Comparison of ENCODE assay signal across 8 mouse cellular contexts in genomic region chr11:70650322-70651175, GRCm38 (mm10). TPM values are rescaled to one million over a fixed set of nuclear protein-coding genes. Genes with fewer than 3 reads are reported as not detected.
DNase-seq lines count a peak whose midpoint lies in the region; ATAC-seq and TF ChIP-seq lines count a peak whose summit lies in the region.

No protein-coding gene starts in this region.

- peak overlapping the region; percentile 16; the same call in 1 of the 2 replicates for H3K4me2 ChIP-seq in kidney, postnatal 0 days (ENCODE audit: low read length)
- no peak overlapping the region for H3K4me2 ChIP-seq in heart, postnatal 0 days (ENCODE audit: low read depth, low read length)
- H3K4me2 ChIP-seq in neural tube, embryonic 13.5 days: 0 out of 2 replicates have a peak overlapping the region, but pooled peaks have one; percentile 1

- no peak overlapping the region for H3K27ac ChIP-seq in kidney, postnatal 0 days
- H3K27ac ChIP-seq in ES-E14 (ENCODE audit: insufficient read depth, low read depth, low read length, poor library complexity, severe bottlenecking): no peak overlapping the region; the same call in 1 of the 2 replicates
- no peak overlapping the region for H3K27ac ChIP-seq in heart, postnatal 0 days (ENCODE audit: low read depth)
- no peak overlapping the region for H3K27ac ChIP-seq in neural tube, embryonic 13.5 days (replicated peaks)

- no peak overlapping the region for H3K4me3 ChIP-seq in kidney, postnatal 0 days (replicated peaks; ENCODE audit: low read depth, low read length)
- no peak overlapping the region for H3K4me3 ChIP-seq in ES-E14 (ENCODE audit: insufficient read depth in 1 of 2, low read depth in 1 of 2, low read length in 2 of 2, poor library complexity in 1 of 2, severe bottlenecking in 1 of 2)
- no peak overlapping the region for H3K4me3 ChIP-seq in heart, postnatal 0 days (ENCODE audit: low read depth, low read length)
- H3K4me3 ChIP-seq in neural tube, embryonic 13.5 days: 0 out of 2 replicates have a peak overlapping the region, but pooled peaks have one; percentile 1

- no peaks in the 10 kb centered on the region for H3K27me3 ChIP-seq in kidney, postnatal 0 days (ENCODE audit: insufficient read depth, low read length)
- H3K27me3 ChIP-seq in heart, postnatal 0 days (ENCODE audit: control insufficient read depth, insufficient read depth, low read length): no peaks in the 10 kb centered on the region
- H3K27me3 ChIP-seq in neural tube, embryonic 13.5 days: no peaks in the 10 kb centered on the region

- 0 out of 2 replicates have a peak, but pooled peaks have one; percentile 17 for TF ChIP-seq EP300 in heart, postnatal 0 days (IDR thresholded peaks at IDR 0.05; ENCODE audit: low read depth)

- peak; percentile 5 for DNase-seq in kidney, postnatal 0 days (ENCODE audit: low spot score)
- no peak for DNase-seq in kidney, adult 9 months
- DNase-seq in ES-E14 (ENCODE audit: low read depth, low spot score): no peak
- no peak for DNase-seq in heart, postnatal 0 days (ENCODE audit: low spot score)
- no peak for DNase-seq in ovary, postnatal 36 days (ENCODE audit: low spot score)
- no peak for DNase-seq in embryo, embryonic 10 days (ENCODE audit: low spot score)
- no peak for DNase-seq in left cerebral cortex, adult 11 months (ENCODE audit: low spot score)

- H3K4me1 ChIP-seq in kidney, postnatal 0 days (replicated peaks; ENCODE audit: insufficient read depth, low read length): peaks cover 16% of the 10 kb centered on the region; the same call in 1 of the 2 replicates
- H3K4me1 ChIP-seq in ES-E14 (ENCODE audit: control insufficient read depth in 2 of 2, insufficient read depth in 2 of 2, low read length in 2 of 2, poor library complexity in 1 of 2): peaks cover 0 to 5% of the 10 kb centered on the region in 2 experiments; a peak in 2 of 4 replicates
- peaks cover 9% of the 10 kb centered on the region for H3K4me1 ChIP-seq in heart, postnatal 0 days (ENCODE audit: control insufficient read depth, insufficient read depth)
- H3K4me1 ChIP-seq in neural tube, embryonic 13.5 days (replicated peaks): peaks cover 64% of the 10 kb centered on the region

- no peak for ATAC-seq in kidney, postnatal 0 days (replicated peaks; ENCODE audit: low FRiP score, low read depth)
- ATAC-seq in heart, postnatal 0 days (ENCODE audit: insufficient read depth, low read depth): no peak
- no peak for ATAC-seq in neural tube, embryonic 13.5 days (ENCODE audit: low read depth)

- peaks cover 38% of the 10 kb centered on the region for H3K36me3 ChIP-seq in kidney, postnatal 0 days (ENCODE audit: insufficient read depth, low read length)
- H3K36me3 ChIP-seq in ES-E14 (ENCODE audit: control insufficient read depth, insufficient read depth, low read length, poor library complexity, severe bottlenecking): peaks cover 48% of the 10 kb centered on the region
- peaks cover 44% of the 10 kb centered on the region for H3K36me3 ChIP-seq in heart, postnatal 0 days (replicated peaks; ENCODE audit: control insufficient read depth, insufficient read depth, low read length)
- H3K36me3 ChIP-seq in neural tube, embryonic 13.5 days: peaks cover 44% of the 10 kb centered on the region

- no peak for TF ChIP-seq CTCF in kidney, postnatal 0 days (IDR thresholded peaks at IDR 0.05; ENCODE audit: low read depth)
- no peak for TF ChIP-seq CTCF in heart, postnatal 0 days (IDR thresholded peaks at IDR 0.05; ENCODE audit: low read depth)

- 72% methylated on average over 12 of the region's 12 CpGs for WGBS in kidney, postnatal 0 days
- 66% methylated on average over 12 of the region's 12 CpGs for WGBS in heart, postnatal 0 days
- 78% methylated on average over 12 of the region's 12 CpGs for WGBS in neural tube, embryonic 13.5 days

- in situ Hi-C loops in ES-E14 (cut with MboI; ENCODE audit: low sequenced_read_pairs in 2 of 2, unreplicated experiment in 2 of 2): no loop called here

- H3K9me3 ChIP-seq in kidney, postnatal 0 days (replicated peaks; ENCODE audit: low read length): no peaks in the 10 kb centered on the region
- no peaks in the 10 kb centered on the region for H3K9me3 ChIP-seq in ES-E14 (ENCODE audit: control insufficient read depth, insufficient read depth, low read depth, low read length)
- H3K9me3 ChIP-seq in heart, postnatal 0 days (replicated peaks; ENCODE audit: control insufficient read depth, low read length): no peaks in the 10 kb centered on the region
- no peaks in the 10 kb centered on the region for H3K9me3 ChIP-seq in neural tube, embryonic 13.5 days

- no peak overlapping the region for H3K9ac ChIP-seq in kidney, postnatal 0 days (ENCODE audit: low read depth, low read length)
- no peak overlapping the region for H3K9ac ChIP-seq in ES-E14 (ENCODE audit: insufficient read depth, low read depth, low read length, poor library complexity, severe bottlenecking)
- H3K9ac ChIP-seq in heart, postnatal 0 days (replicated peaks; ENCODE audit: low read depth, low read length): no peak overlapping the region
- no peak overlapping the region for H3K9ac ChIP-seq in neural tube, embryonic 13.5 days

TF ChIP-seq in ES-E14, 5 proteins besides CTCF, POLR2A, EP300 and RAD21:
- peak; percentile 88 for TF ChIP-seq ZNF384 (IDR thresholded peaks at IDR 0.05; ENCODE audit: low read depth, low read length)
- TF ChIP-seq MAFK (IDR thresholded peaks at IDR 0.05; ENCODE audit: insufficient read depth, low read depth, low read length): no peak
- TF ChIP-seq ZC3H11A (IDR thresholded peaks at IDR 0.05; ENCODE audit: borderline replicate concordance, low read depth, low read length): no peak
- TF ChIP-seq CHD2 (IDR thresholded peaks at IDR 0.05; ENCODE audit: low read depth, low read length): no peak

RNA-seq across cellular contexts. Expression of gene Slc25a11, which starts 3.3 kb away (rescaled TPM):
- 227 and 239 TPM in 2 replicates for polyA plus RNA-seq in kidney, postnatal 0 days (2015; fragmentation: Nextera tagmentation; extraction: Ambion mirVana)
- 84.5 and 97.4 TPM in 2 replicates for total RNA-seq in ES-E14 (2012; rRNA removed)
- total RNA-seq in heart, postnatal 0 days (2014; rRNA removed; ENCODE audit: low replicate concordance): 530 and 532 TPM in 2 replicates
- 446 and 451 TPM in 2 replicates for polyA plus RNA-seq in heart, postnatal 0 days (2015; fragmentation: Nextera tagmentation; extraction: Ambion mirVana)
- 150 and 153 TPM in 2 replicates for polyA plus RNA-seq in neural tube, embryonic 13.5 days (2015; fragmentation: Nextera tagmentation; extraction: Ambion mirVana)

RNA-seq across cellular contexts. Expression of gene Rnf167, which starts 3.5 kb away (rescaled TPM):
- polyA plus RNA-seq in kidney, postnatal 0 days (2015; fragmentation: Nextera tagmentation; extraction: Ambion mirVana): 109 and 113 TPM in 2 replicates
- 113 and 157 TPM in 2 replicates for total RNA-seq in ES-E14 (2012; rRNA removed)
- 48.3 and 66.3 TPM in 2 replicates for total RNA-seq in heart, postnatal 0 days (2014; rRNA removed; ENCODE audit: low replicate concordance)
- polyA plus RNA-seq in heart, postnatal 0 days (2015; fragmentation: Nextera tagmentation; extraction: Ambion mirVana): 61.8 and 62.5 TPM in 2 replicates
- 101 and 106 TPM in 2 replicates for polyA plus RNA-seq in neural tube, embryonic 13.5 days (2015; fragmentation: Nextera tagmentation; extraction: Ambion mirVana)

RNA-seq across cellular contexts. Expression of gene Pfn1, which starts 3.9 kb away (rescaled TPM):
- 1,513 and 1,569 TPM in 2 replicates for polyA plus RNA-seq in kidney, postnatal 0 days (2015; fragmentation: Nextera tagmentation; extraction: Ambion mirVana)
- 474 and 732 TPM in 2 replicates for total RNA-seq in ES-E14 (2012; rRNA removed)
- total RNA-seq in heart, postnatal 0 days (2014; rRNA removed; ENCODE audit: low replicate concordance): 924 and 959 TPM in 2 replicates
- polyA plus RNA-seq in heart, postnatal 0 days (2015; fragmentation: Nextera tagmentation; extraction: Ambion mirVana): 903 and 932 TPM in 2 replicates
- 970 and 979 TPM in 2 replicates for polyA plus RNA-seq in neural tube, embryonic 13.5 days (2015; fragmentation: Nextera tagmentation; extraction: Ambion mirVana)

RNA-seq across cellular contexts. Expression of gene Eno3, which starts 6.5 kb away (rescaled TPM):
- 9.7 and 10.0 TPM in 2 replicates for polyA plus RNA-seq in kidney, postnatal 0 days (2015; fragmentation: Nextera tagmentation; extraction: Ambion mirVana)
- 21.1 and 31.7 TPM in 2 replicates for total RNA-seq in ES-E14 (2012; rRNA removed)
- total RNA-seq in heart, postnatal 0 days (2014; rRNA removed; ENCODE audit: low replicate concordance): 1,315 and 1,376 TPM in 2 replicates
- 1,204 and 1,224 TPM in 2 replicates for polyA plus RNA-seq in heart, postnatal 0 days (2015; fragmentation: Nextera tagmentation; extraction: Ambion mirVana)
- 9.4 and 14.9 TPM in 2 replicates for polyA plus RNA-seq in neural tube, embryonic 13.5 days (2015; fragmentation: Nextera tagmentation; extraction: Ambion mirVana)

RNA-seq across cellular contexts. Expression of gene Gp1ba, which starts 11.6 kb away (rescaled TPM):
- polyA plus RNA-seq in kidney, postnatal 0 days (2015; fragmentation: Nextera tagmentation; extraction: Ambion mirVana): 0.16 and 0.19 TPM in 2 replicates
- total RNA-seq in ES-E14 (2012; rRNA removed): 0.45 and 0.85 TPM in 2 replicates
- total RNA-seq in heart, postnatal 0 days (2014; rRNA removed; ENCODE audit: low replicate concordance): 0.08 TPM in 1 of 2 replicates, not detected in the other
- polyA plus RNA-seq in heart, postnatal 0 days (2015; fragmentation: Nextera tagmentation; extraction: Ambion mirVana): 0.26 and 0.27 TPM in 2 replicates
- polyA plus RNA-seq in neural tube, embryonic 13.5 days (2015; fragmentation: Nextera tagmentation; extraction: Ambion mirVana): 0.14 and 0.45 TPM in 2 replicates
